In the genomic region with DNA sequence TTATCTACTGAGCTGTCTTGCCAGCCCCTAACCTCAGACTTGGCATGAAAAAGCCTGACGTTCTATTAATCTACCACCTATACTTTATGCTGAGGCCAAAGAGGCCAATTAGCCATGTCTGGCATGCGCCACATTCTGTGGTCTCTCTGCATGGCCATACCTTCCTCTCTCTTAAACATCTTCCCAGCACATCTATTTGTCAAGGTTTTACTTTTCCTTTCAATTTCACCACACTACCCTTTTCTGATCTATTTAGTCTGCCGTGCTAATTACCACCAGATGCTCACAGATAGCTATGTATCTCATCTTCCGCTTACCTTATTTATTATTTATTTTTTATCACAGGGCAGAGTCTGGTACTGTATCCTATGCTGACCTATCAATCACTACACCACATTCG, we compare ENCODE assay signal across 25 mouse cellular contexts.
"Had no signal": no experiment of that assay in that cellular context is flagged by ENCODE, and none has a peak within 500 bp of the region (broad histone marks: within the 10 kb centered on the region; RNA-seq: fewer than 3 reads in every experiment).

No protein-coding gene starts in this region.

- H3K27me3 ChIP-seq: heart, embryonic 13.5 days; heart, embryonic 15.5 days; hindbrain, embryonic 12.5 days; hindbrain, embryonic 15.5 days; kidney, embryonic 15.5 days; limb, embryonic 12.5 days; liver, embryonic 12.5 days had no signal

- H3K4me3 ChIP-seq: heart, adult 2 months; heart, embryonic 13.5 days; heart, embryonic 15.5 days; hindbrain, embryonic 12.5 days; hindbrain, embryonic 15.5 days; kidney, embryonic 15.5 days; left cerebral cortex, adult 2 months; limb, embryonic 10.5 days; limb, embryonic 12.5 days; liver, embryonic 12.5 days had no signal

- H3K9me3 ChIP-seq: heart, embryonic 13.5 days; heart, embryonic 15.5 days; hindbrain, embryonic 12.5 days; hindbrain, embryonic 15.5 days; kidney, embryonic 15.5 days; limb, embryonic 10.5 days; liver, embryonic 12.5 days had no signal

- H3K27ac ChIP-seq: heart, adult 2 months; heart, embryonic 13.5 days; heart, embryonic 15.5 days; hindbrain, embryonic 12.5 days; hindbrain, embryonic 15.5 days; hindbrain, postnatal 0 days; kidney, embryonic 15.5 days; kidney, postnatal 0 days; left cerebral cortex, adult 2 months; limb, embryonic 10.5 days; limb, embryonic 12.5 days; liver, embryonic 14.5 days had no signal

- H3K9ac ChIP-seq: heart, embryonic 13.5 days; heart, embryonic 15.5 days; hindbrain, embryonic 12.5 days; hindbrain, embryonic 15.5 days; kidney, embryonic 15.5 days; limb, embryonic 12.5 days; liver, embryonic 12.5 days; liver, embryonic 14.5 days had no signal

- DNase-seq: gastrocnemius, postnatal 14 days; gastrocnemius, postnatal 36 days; heart, adult 2 months; heart, postnatal 14 days; heart, postnatal 36 days; kidney, adult 11 months; kidney, adult 2 months; kidney, adult 9 months; kidney, postnatal 14 days; kidney, postnatal 36 days; liver had no signal

- ATAC-seq: hindbrain, postnatal 0 days; intestine, embryonic 16.5 days; liver, embryonic 12.5 days had no signal

- H3K4me2 ChIP-seq: heart, embryonic 11.5 days; heart, embryonic 13.5 days; heart, embryonic 15.5 days; hindbrain, embryonic 12.5 days; hindbrain, embryonic 15.5 days; kidney, embryonic 15.5 days; limb, embryonic 12.5 days; liver, embryonic 12.5 days had no signal
